Mouse (Mus musculus) layer of hippocampus, adult 2 months (tissue): ENCODE results near the gene Secisbp2. TPM values are rescaled to one million over a fixed set of nuclear protein-coding genes. Genes with fewer than 3 reads are reported as not detected.
A peak's percentile ranks its signal among the peaks of the same experiment; 100 is the strongest.
"Not testable (repeated sequence)": the region's sequence is repeated elsewhere in the genome, so short reads cannot be mapped to it uniquely, and the experiment has no call there.

Experiments
- DNase-seq, 2 experiments: peaks; one replicate each; pipeline ENCODE4 v3.0.0; 2022; ENCODE audit warnings: low spot score in 2 of 2
- H3K27ac ChIP-seq: fragments of 200-600 bp; 2 replicates; pipeline ENCODE4 v1.8.1; 2022
- H3K4me3 ChIP-seq: fragments of 200-600 bp; 2 replicates; pipeline ENCODE4 v1.8.1; 2022; ENCODE audit warnings: mild to moderate bottlenecking
- CTCF ChIP-seq: fragments of 200-600 bp; conservative IDR thresholded peaks from 2 replicates; pipeline ENCODE4 v1.8.1; 2022; ENCODE audit warnings: antibody characterized with exemption, mild to moderate bottlenecking, moderate library complexity
- total RNA-seq, 2 experiments: library from RNA; stranded (reverse); gene quantifications; 2 replicates each; pipeline ENCODE4 v1.2.3; 2021

Secisbp2 gene
- total RNA-seq, 2 experiments from 2014 or later, result 22.5 to 22.9 TPM

- no peak for DNase-seq
- H3K27ac ChIP-seq, result no peak overlapping the region
- H3K4me3 ChIP-seq, result no peak overlapping the region
- TF ChIP-seq CTCF, result no peak
Measured at GRCm38 (mm10) chr13:51623678-51624077, 27.8 kb upstream of the Secisbp2 start.

- no peak for TF ChIP-seq CTCF
- DNase-seq, result no peak
- no peak overlapping the region for H3K4me3 ChIP-seq
- H3K27ac ChIP-seq, result no peak overlapping the region
Measured at GRCm38 (mm10) chr13:51628273-51628848, 23.1 kb upstream of the Secisbp2 start.

- no peak for TF ChIP-seq CTCF
- Histone ChIP-seq H3K4me3 (no peak overlapping the region), H3K27ac (no peak overlapping the region)
- DNase-seq, result no peak
Measured at GRCm38 (mm10) chr13:51631354-51631992, 20.0 kb upstream of the Secisbp2 start.

DNA sequence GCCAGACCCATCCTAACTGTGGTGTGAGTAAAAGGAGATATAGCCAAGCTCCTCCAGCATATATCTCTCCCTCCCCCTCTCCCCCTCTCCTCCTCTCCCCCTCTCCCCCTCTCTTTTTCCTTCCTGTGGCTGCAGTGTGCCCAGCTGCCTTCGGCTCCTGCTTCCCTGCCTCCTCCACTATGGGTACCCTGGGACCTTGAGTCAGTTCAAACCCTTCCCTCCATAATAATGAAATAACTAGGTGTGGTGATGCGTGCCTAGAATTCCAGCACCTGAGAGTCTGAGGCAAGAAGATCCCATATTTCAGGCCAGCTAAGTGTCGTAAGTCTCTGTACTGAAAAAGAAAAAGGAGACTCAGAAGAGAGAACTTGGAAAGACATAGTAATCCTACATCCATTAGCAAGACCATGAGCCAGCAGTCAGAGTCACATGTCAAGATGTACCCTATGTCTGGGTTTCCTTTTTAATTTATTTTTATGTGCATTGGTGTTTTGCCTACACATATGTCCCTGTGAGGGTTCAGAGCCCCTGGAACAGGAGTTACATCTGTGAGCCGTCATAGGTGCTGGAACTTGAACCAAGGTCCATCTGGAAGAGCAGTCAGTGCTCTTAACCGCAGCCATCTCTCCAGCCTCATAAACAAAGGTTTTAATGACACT is 18.8 kb upstream of the Secisbp2 start:
- H3K4me3 ChIP-seq, result no peak overlapping the region
- no peak overlapping the region for H3K27ac ChIP-seq
- no peak for TF ChIP-seq CTCF
- no peak for DNase-seq

- not testable (repeated sequence) for DNase-seq, H3K27ac ChIP-seq
Measured at GRCm38 (mm10) chr13:51635384-51635783, 16.1 kb upstream of the Secisbp2 start.

GRCm38 (mm10) chr13:51638958-51639357 is 12.5 kb upstream of the Secisbp2 start:
- H3K27ac ChIP-seq, result no peak overlapping the region
- no peak for DNase-seq
- H3K4me3 ChIP-seq, result no peak overlapping the region
- peak; percentile 31 for TF ChIP-seq CTCF

More at GRCm38 (mm10) chr13:51635384-51635783, 16.1 kb upstream of the Secisbp2 start:
- not testable (repeated sequence) for H3K4me3 ChIP-seq

GRCm38 (mm10) chr13:51641424-51641823 is 10.1 kb upstream of the Secisbp2 start:
- no peak for TF ChIP-seq CTCF
- H3K4me3 ChIP-seq, result no peak overlapping the region
- DNase-seq, result no peak
- H3K27ac ChIP-seq, result no peak overlapping the region

- no peak for TF ChIP-seq CTCF
- Histone ChIP-seq H3K27ac (no peak overlapping the region), H3K4me3 (no peak overlapping the region)
- no peak for DNase-seq
Measured at GRCm38 (mm10) chr13:51642171-51642778, 9.2 kb upstream of the Secisbp2 start.

DNA sequence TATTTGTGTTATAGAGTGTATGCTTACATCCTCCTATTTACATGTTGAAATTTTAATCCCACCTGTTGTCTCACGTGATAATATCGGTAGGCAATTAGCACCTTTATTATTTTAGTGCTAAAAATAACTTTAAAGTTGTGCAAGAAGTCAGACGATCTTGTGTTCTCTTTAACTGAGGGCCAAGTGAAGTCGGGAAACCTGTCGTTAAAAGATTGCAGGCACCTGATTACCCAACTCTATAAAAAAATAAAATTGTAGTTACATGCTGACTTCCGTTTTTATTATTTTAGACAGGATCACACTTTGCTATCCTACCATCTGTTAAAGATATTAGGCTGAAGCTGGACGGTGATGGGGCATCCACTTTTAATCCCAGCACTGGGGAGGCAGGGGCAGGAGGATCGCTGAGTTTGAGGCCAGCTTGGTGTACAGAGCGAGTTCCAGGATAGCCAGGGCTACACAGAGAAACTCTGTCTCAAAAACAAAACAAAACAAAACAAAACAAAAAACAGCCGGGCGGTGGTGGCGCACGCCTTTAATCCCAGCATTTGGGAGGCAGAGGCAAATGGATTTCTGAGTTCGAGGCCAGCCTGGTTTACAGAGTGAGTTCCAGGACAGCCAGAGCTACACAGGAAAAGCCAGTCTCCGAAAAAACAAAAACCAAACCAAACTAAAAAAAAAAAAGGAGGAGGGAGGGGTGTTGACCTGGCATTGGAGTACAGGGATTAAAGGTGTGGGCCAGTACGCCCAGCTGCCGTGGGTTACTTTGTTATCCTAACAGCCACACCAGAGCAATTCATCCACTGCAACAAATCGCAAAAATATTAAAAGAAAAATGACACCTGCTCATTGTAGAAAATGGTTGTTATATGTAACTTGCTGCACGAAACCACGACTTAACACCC is 7.3 kb upstream of the Secisbp2 start:
- no peak for TF ChIP-seq CTCF
- no peak for DNase-seq
- Histone ChIP-seq H3K4me3 (peak overlapping the region; percentile 64), H3K27ac (peak overlapping the region; percentile 83)

GRCm38 (mm10) chr13:51644829-51645789 is 6.4 kb upstream of the Secisbp2 start, which contains the start of gene Cks2:
TSS of gene Cks2 (plus strand) at chr13:51645232.
- peak within 1 kb of the TSS; percentile 64 for H3K4me3 ChIP-seq
- 0 out of 2 replicates have a peak, but pooled peaks have one; percentile 3 for TF ChIP-seq CTCF
- H3K27ac ChIP-seq, result peak within 1 kb of the TSS; percentile 83
- peak; percentile 96 to 97 for DNase-seq

DNA sequence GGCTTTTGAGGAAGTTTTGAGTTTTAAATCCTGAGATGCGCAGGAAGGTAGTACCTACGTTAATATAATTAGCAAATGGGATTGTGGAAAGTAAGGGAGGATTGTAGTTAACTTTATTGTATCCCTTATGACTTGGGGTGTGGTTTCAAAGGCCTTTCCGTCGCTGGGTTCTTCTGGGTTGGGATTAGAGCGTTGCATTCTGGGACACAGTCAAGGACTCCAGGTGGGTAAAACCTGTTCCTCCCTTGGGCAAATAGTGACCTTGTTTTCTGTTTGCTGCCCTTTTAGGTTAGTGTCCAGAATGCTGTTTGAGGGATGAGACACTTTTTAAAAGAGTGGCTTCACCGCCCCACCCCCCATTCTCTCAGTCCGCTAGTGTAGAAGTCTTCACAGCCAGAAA is 5.6 kb upstream of the Secisbp2 start:
- H3K4me3 ChIP-seq, result peak overlapping the region; percentile 64
- no peak for DNase-seq
- H3K27ac ChIP-seq, result no peak overlapping the region
- no peak for TF ChIP-seq CTCF
